Mouse (Mus musculus) right cerebral cortex, adult 2 months (tissue): ENCODE data around the gene Gimap3.

Experiments
- DNase-seq, 2 experiments: peaks; one replicate each; pipeline ENCODE4 v3.0.0; 2021 to 2022; ENCODE audit warnings: low spot score in 2 of 2

Gene Gimap3

GRCm38 (mm10) chr6:48742422-48743351 is 28.0 kb downstream of the Gimap3 start:
- DNase-seq = peak in 1 of 2 experiments; percentile 44

- DNase-seq = no peak
Measured at GRCm38 (mm10) chr6:48741711-48742206, 28.9 kb downstream of the Gimap3 start.

- DNase-seq = no peak
Measured at GRCm38 (mm10) chr6:48741273-48741672, 29.4 kb downstream of the Gimap3 start.

GRCm38 (mm10) chr6:48740501-48741169 is 30.0 kb downstream of the Gimap3 start:
- DNase-seq = no peak

- DNase-seq = no peak
Measured at GRCm38 (mm10) chr6:48739780-48740055, 30.9 kb downstream of the Gimap3 start.

GRCm38 (mm10) chr6:48738961-48739779 is 31.5 kb downstream of the Gimap3 start, which contains the start of gene Gimap1:
Gimap1 (plus strand) TSS chr6:48739054.
- DNase-seq = no peak

GRCm38 (mm10) chr6:48737688-48738087 is 33.0 kb downstream of the Gimap3 start:
- no peak for DNase-seq

- DNase-seq = no peak
Measured at GRCm38 (mm10) chr6:48737053-48737452, 33.6 kb downstream of the Gimap3 start.

- no peak for DNase-seq
Measured at GRCm38 (mm10) chr6:48733660-48734059, 37.0 kb downstream of the Gimap3 start.

- no peak for DNase-seq
Measured at GRCm38 (mm10) chr6:48732864-48733304, 37.8 kb downstream of the Gimap3 start.

- DNase-seq = no peak
Measured at GRCm38 (mm10) chr6:48727761-48728160, 42.9 kb downstream of the Gimap3 start.

- DNase-seq = peak; percentile 22 to 23
Measured at GRCm38 (mm10) chr6:48725476-48725875, 45.2 kb downstream of the Gimap3 start.

GRCm38 (mm10) chr6:48723468-48723867 is 47.2 kb downstream of the Gimap3 start:
- DNase-seq = no peak

- DNase-seq = no peak
Measured at GRCm38 (mm10) chr6:48720326-48720725, 50.3 kb downstream of the Gimap3 start.

GRCm38 (mm10) chr6:48718455-48718854 is 52.2 kb downstream of the Gimap3 start, which contains the start of the genes Gm28053 and Gimap7:
Gm28053 (plus strand) TSS chr6:48718607.
Gimap7 (plus strand) TSS chr6:48718621.
- no peak for DNase-seq
